Mouse (Mus musculus) E14TG2a.4 (cell line): ENCODE data around the gene Ccdc151.

Experiments used
- CTCF ChIP-seq: conservative IDR thresholded peaks from 2 replicates; pipeline ENCODE4 v1.5.1; 2014; ENCODE audit warnings: low read length
- POU5F1 ChIP-seq: IDR thresholded peaks from 2 replicates; pipeline ENCODE4 v1.6.1; 2014; ENCODE audit warnings: low read length, borderline replicate concordance

- TF ChIP-seq CTCF (no peak), POU5F1 (no peak)
These were observed 47.4 kb upstream of the Ccdc151 start for GRCm38 (mm10) chr9:22049721-22050270.
